Mouse (Mus musculus) C2C12 (cell line): ENCODE data around the gene Mapk8ip3.

Experiments
- CEBPB ChIP-seq: IDR thresholded peaks from one replicate; pipeline ENCODE4 v1.6.1; 2011; ENCODE audit warnings: low read depth, mild to moderate bottlenecking, control low read depth, moderate library complexity
- CTCF ChIP-seq: IDR thresholded peaks from one replicate; pipeline ENCODE4 v1.5.1; 2011; ENCODE audit not compliant: control insufficient read depth, insufficient read depth, insufficient read length
- MAX ChIP-seq: IDR thresholded peaks from one replicate; pipeline ENCODE4 v1.6.1; 2011; ENCODE audit warnings: mild to moderate bottlenecking, control low read depth
- MYOD1 ChIP-seq: IDR thresholded peaks from one replicate; pipeline ENCODE4 v1.6.1; 2011; ENCODE audit warnings: low read depth; ENCODE audit not compliant: control insufficient read depth, insufficient read length
- USF1 ChIP-seq: IDR thresholded peaks from one replicate; pipeline ENCODE4 v1.6.1; 2011; ENCODE audit warnings: low read depth, mild to moderate bottlenecking, control low read depth, moderate library complexity

DNA sequence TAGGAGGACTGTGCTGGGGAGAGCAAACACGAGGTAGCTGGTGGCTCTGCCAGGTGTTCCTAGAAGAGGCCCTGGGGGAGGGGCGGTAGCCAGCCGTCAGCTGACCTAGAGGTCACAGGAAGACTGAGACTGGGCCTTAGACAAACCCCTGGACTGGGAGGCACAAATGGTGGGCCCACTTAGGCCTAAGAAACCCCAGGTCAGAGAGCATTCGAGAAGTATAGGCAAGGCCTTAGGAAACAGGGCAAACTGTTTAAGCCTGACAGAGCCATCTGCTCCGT lies 58.7 kb downstream of the Mapk8ip3 start:
- TF ChIP-seq CTCF (no peak), USF1 (no peak), CEBPB (no peak), MAX (no peak), MYOD1 (no peak)
